Mouse (Mus musculus) lung, postnatal 0 days (tissue): ENCODE data around the gene Maf. TPM values are rescaled to one million over a fixed set of nuclear protein-coding genes. Genes with fewer than 3 reads are reported as not detected.

Experiments
- ATAC-seq: fragments of 200-750 bp; cut with Nextera tagmentation; 2 replicates; pipeline ENCODE4 v1.8.0; 2017; ENCODE audit warnings: moderate library complexity
- DNase-seq: peaks from one replicate; pipeline ENCODE4 v3.0.0-alpha.2; 2016; ENCODE audit warnings: low spot score
- H3K27ac ChIP-seq: fragments of 300-500 bp; sonication (generic); 2 replicates; pipeline ENCODE4 v1.5.1; 2014; ENCODE audit warnings: antibody characterized with exemption, mild to moderate bottlenecking, low read length, mixed read lengths
- H3K27me3 ChIP-seq: fragments of 300-500 bp; sonication (generic); replicated peaks from 2 replicates; pipeline ENCODE4 v1.6.1; 2014; ENCODE audit warnings: low read length, mixed read lengths; ENCODE audit not compliant: insufficient read depth
- H3K36me3 ChIP-seq: fragments of 300-500 bp; sonication (generic); 2 replicates; pipeline ENCODE4 v1.6.1; 2014; ENCODE audit warnings: low read length, mixed read lengths; ENCODE audit not compliant: insufficient read depth
- H3K4me1 ChIP-seq: fragments of 300-500 bp; sonication (generic); 2 replicates; pipeline ENCODE4 v1.6.1; 2014; ENCODE audit warnings: antibody characterized with exemption, low read depth, low read length, mixed read lengths; ENCODE audit not compliant: insufficient read depth
- H3K4me2 ChIP-seq: fragments of 300-500 bp; sonication (generic); replicated peaks from 2 replicates; pipeline ENCODE4 v1.6.1; 2014; ENCODE audit warnings: low read depth, mild to moderate bottlenecking, low read length, moderate library complexity, mixed read lengths
- H3K4me3 ChIP-seq: fragments of 300-500 bp; sonication (generic); 2 replicates; pipeline ENCODE4 v1.5.1; 2014; ENCODE audit warnings: low read depth, low read length
- H3K9ac ChIP-seq: fragments of 300-500 bp; sonication (generic); replicated peaks from 2 replicates; pipeline ENCODE4 v1.6.1; 2014; ENCODE audit warnings: low read depth, mild to moderate bottlenecking
- H3K9me3 ChIP-seq: fragments of 300-500 bp; sonication (generic); 2 replicates; pipeline ENCODE4 v1.6.1; 2016; ENCODE audit warnings: low read length, mixed read lengths
- CTCF ChIP-seq: IDR thresholded peaks from 2 replicates; pipeline ENCODE4 v1.5.1; 2016; ENCODE audit warnings: antibody characterized with exemption, mild to moderate bottlenecking
- EP300 ChIP-seq: IDR thresholded peaks from 2 replicates; pipeline ENCODE4 v1.6.1; 2016; ENCODE audit warnings: antibody characterized with exemption, mild to moderate bottlenecking, control low read depth
- WGBS: fragments of 180-500 bp; shearing (Covaris S2); extraction: QIAGEN DNeasy Blood & Tissue Kit; methylation state at CpG from one replicate; pipeline ENCODE4 v1.1.7; 2014; 5-methylcytosine and 5-hydroxymethylcytosine counted together
- polyA plus RNA-seq: library from polyadenylated mRNA; unstranded; fragments of >200 nt; fragmentation: Nextera tagmentation; extraction: Ambion mirVana; gene quantifications from 2 replicates; pipeline ENCODE4 v1.2.1, GENCODE M21; 2015

The Maf gene
- polyA plus RNA-seq, result 11.7 and 14.4 TPM in 2 replicates

GRCm38 (mm10) chr8:115707731-115708590 is at the start of gene Maf:
Gene Maf (minus strand): TSS chr8:115707794.
- Histone ChIP-seq H3K4me3 (peak within 1 kb of the TSS; percentile 67), H3K4me2 (peak within 1 kb of the TSS; percentile 94), H3K9ac (peak within 1 kb of the TSS; percentile 54), H3K9me3 (no peaks in the 10 kb centered on the region), H3K36me3 (no peaks in the 10 kb centered on the region), H3K27me3 (0 out of 2 replicates have a peak, but pooled peaks cover 3% of the 10 kb centered on the region), H3K27ac (peak within 1 kb of the TSS; percentile 85), H3K4me1 (peaks cover 2% of the 10 kb centered on the region; the same call in 1 of the 2 replicates)
- WGBS, result under 1% methylated on average over 43 of the region's 43 CpGs
- TF ChIP-seq CTCF, result peak; percentile 37
- no peak for TF ChIP-seq EP300
- peak; percentile 88 for ATAC-seq
- peak; percentile 98 for DNase-seq

GRCm38 (mm10) chr8:115756965-115757364 is 49.4 kb upstream of the Maf start:
- ATAC-seq (no peak), DNase-seq (no peak)
- Histone ChIP-seq H3K27me3 (no peaks in the 10 kb centered on the region), H3K4me1 (peaks cover 9% of the 10 kb centered on the region; the same call in 1 of the 2 replicates), H3K4me2 (no peak overlapping the region), H3K27ac (no peak overlapping the region), H3K9ac (no peak overlapping the region), H3K9me3 (no peaks in the 10 kb centered on the region), H3K36me3 (no peaks in the 10 kb centered on the region), H3K4me3 (no peak overlapping the region)
- no peak for TF ChIP-seq EP300
- no peak for TF ChIP-seq CTCF
- 69% methylated on average over 3 of the region's 3 CpGs for WGBS

- H3K4me2 ChIP-seq, result no peak overlapping the region
- H3K27me3 ChIP-seq, result no peaks in the 10 kb centered on the region
- H3K4me1 ChIP-seq, result peaks cover 9% of the 10 kb centered on the region; the same call in 1 of the 2 replicates
- H3K36me3 ChIP-seq, result no peaks in the 10 kb centered on the region
- H3K9ac ChIP-seq, result no peak overlapping the region
- WGBS, result 70% methylated on average over 2 of the region's 2 CpGs
- ATAC-seq (no peak), DNase-seq (peak; percentile 59)
- no peak for TF ChIP-seq EP300
- TF ChIP-seq CTCF, result no peak
- H3K27ac ChIP-seq, result no peak overlapping the region
- no peak overlapping the region for H3K4me3 ChIP-seq
- no peaks in the 10 kb centered on the region for H3K9me3 ChIP-seq
These were observed 48.4 kb upstream of the Maf start for GRCm38 (mm10) chr8:115756027-115756426.

- no peak overlapping the region for H3K4me2 ChIP-seq
- H3K4me1 ChIP-seq, result peaks cover 9% of the 10 kb centered on the region; the same call in 1 of the 2 replicates
- DNase-seq, result peak; percentile 70
- 19% methylated on average over 2 of the region's 2 CpGs for WGBS
- H3K36me3 ChIP-seq, result no peaks in the 10 kb centered on the region
- no peak overlapping the region for H3K9ac ChIP-seq
- H3K4me3 ChIP-seq, result no peak overlapping the region
- no peak overlapping the region for H3K27ac ChIP-seq
- no peaks in the 10 kb centered on the region for H3K27me3 ChIP-seq
- no peak for ATAC-seq
- no peak for TF ChIP-seq EP300
- no peak for TF ChIP-seq CTCF
- no peaks in the 10 kb centered on the region for H3K9me3 ChIP-seq
These were observed 47.1 kb upstream of the Maf start for GRCm38 (mm10) chr8:115754694-115755093.

- peak; percentile 45 for DNase-seq
- Histone ChIP-seq H3K4me1 (peaks cover 9% of the 10 kb centered on the region; the same call in 1 of the 2 replicates), H3K4me2 (no peak overlapping the region), H3K27ac (no peak overlapping the region), H3K27me3 (no peaks in the 10 kb centered on the region), H3K9me3 (no peaks in the 10 kb centered on the region), H3K9ac (no peak overlapping the region), H3K4me3 (no peak overlapping the region), H3K36me3 (no peaks in the 10 kb centered on the region)
- TF ChIP-seq EP300 (no peak), CTCF (no peak)
- 26% methylated on average over 8 of the region's 8 CpGs for WGBS
- ATAC-seq, result no peak
These were observed 46.2 kb upstream of the Maf start for GRCm38 (mm10) chr8:115753801-115754200.

GRCm38 (mm10) chr8:115747426-115747825 is 39.8 kb upstream of the Maf start:
- no peak overlapping the region for H3K4me2 ChIP-seq
- ATAC-seq (no peak), DNase-seq (no peak)
- no peak for TF ChIP-seq EP300
- no peaks in the 10 kb centered on the region for H3K36me3 ChIP-seq
- H3K27me3 ChIP-seq, result no peaks in the 10 kb centered on the region
- H3K27ac ChIP-seq, result no peak overlapping the region
- WGBS, result 81% methylated on average over 10 of the region's 10 CpGs
- no peak overlapping the region for H3K4me3 ChIP-seq
- no peak overlapping the region for H3K9ac ChIP-seq
- H3K9me3 ChIP-seq, result no peaks in the 10 kb centered on the region
- H3K4me1 ChIP-seq, result no peaks in the 10 kb centered on the region
